Mouse (Mus musculus): ENCODE measurements around the gene Kxd1. TPM values are rescaled to one million over a fixed set of nuclear protein-coding genes. Genes with fewer than 3 reads are reported as not detected.

Kxd1 gene
- polyA plus RNA-seq, 1 experiment from 2014 or later: 77.6 TPM

DNA sequence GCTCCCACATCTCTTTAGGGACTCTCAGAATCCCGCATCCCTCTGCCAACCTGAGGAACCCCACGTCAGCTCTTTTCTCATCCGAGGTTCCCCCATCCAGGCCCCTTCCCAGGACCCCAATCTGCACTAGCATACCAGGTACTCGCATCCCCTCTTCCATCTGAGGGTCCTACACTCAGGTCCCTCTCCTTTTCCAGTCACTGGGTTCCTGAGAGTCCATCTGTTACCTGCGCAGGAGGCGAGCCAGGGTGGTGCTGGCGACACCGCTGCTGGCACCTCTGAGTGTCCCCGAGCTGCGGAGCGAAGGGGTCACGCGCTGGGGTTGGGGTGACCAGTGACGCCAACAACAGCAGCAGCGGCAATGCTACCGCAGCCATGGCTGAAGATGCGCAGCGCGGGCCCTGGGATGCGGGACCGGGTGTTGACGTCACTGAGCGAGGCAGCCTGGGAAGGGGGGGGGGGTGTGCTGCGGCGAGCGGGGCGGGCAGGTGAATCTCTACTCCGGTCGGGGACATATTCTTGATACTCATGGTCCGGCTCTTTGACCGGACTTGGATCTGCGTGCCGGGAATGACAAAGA is 40.7 kb downstream of the Kxd1 start, which contains the start of gene Tmem59l:
Tmem59l (minus strand) TSS at position 418 of the 580 bp plus-strand sequence.
- ATAC-seq (replicated peaks; ENCODE audit: extremely low read depth, insufficient read depth, low FRiP score): no peak
- H3K36me3 ChIP-seq (ENCODE audit: control insufficient read depth, insufficient read depth): no peaks in the 10 kb centered on the region
- H3K4me1 ChIP-seq (ENCODE audit: control insufficient read depth, insufficient read depth, low read length): peaks cover 16% of the 10 kb centered on the region
- peak within 1 kb of the TSS; percentile 44 for H3K4me3 ChIP-seq (ENCODE audit: low read length)
- H3K9me3 ChIP-seq (replicated peaks; ENCODE audit: control insufficient read depth, low read length): no peaks in the 10 kb centered on the region
- H3K4me2 ChIP-seq (ENCODE audit: low read depth, low read length): peak within 1 kb of the TSS; percentile 61
- H3K27ac ChIP-seq (ENCODE audit: low read length): no peak within 1 kb of the TSS
- 0 out of 2 replicates have a peak within 1 kb of the TSS, but pooled peaks have one; percentile 24 for H3K9ac ChIP-seq (ENCODE audit: low read length)
- WGBS: 5% methylated on average over 33 of the region's 33 CpGs
- H3K27me3 ChIP-seq (ENCODE audit: control insufficient read depth, insufficient read depth, low read length): peaks cover 86% of the 10 kb centered on the region

DNA sequence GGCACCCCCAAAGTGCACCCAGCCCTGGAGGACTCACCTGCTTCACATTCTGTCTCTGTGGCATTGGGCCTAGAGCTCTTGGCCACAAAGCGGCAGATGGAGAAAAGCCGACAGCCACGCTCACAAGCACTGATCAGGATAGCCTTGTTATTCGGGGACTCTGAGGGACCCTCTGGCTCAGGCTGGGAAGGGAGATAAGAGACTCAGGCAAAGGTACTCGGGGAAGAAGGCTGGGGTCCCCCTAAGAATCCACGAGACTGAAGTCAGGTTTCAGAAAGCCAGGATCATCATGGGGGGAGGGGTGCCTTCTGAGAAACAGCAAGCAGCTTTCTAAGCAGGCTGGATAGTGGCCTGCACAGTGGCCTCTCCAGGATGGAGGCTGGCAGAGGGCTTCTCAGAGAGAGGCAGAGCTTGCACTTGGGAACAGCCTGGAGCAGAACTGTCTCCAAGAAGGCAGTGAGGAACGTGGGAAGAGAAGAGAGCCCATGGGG is 41.5 kb downstream of the Kxd1 start:
- ATAC-seq (replicated peaks; ENCODE audit: extremely low read depth, insufficient read depth, low FRiP score): no peak
- 44% methylated on average over 7 of the region's 7 CpGs for WGBS
- H3K4me2 ChIP-seq (ENCODE audit: low read depth, low read length): no peak overlapping the region
- H3K4me1 ChIP-seq (ENCODE audit: control insufficient read depth, insufficient read depth, low read length): peaks cover 16% of the 10 kb centered on the region
- peaks cover 84% of the 10 kb centered on the region for H3K27me3 ChIP-seq (ENCODE audit: control insufficient read depth, insufficient read depth, low read length)
- no peak overlapping the region for H3K4me3 ChIP-seq (ENCODE audit: low read length)
- no peaks in the 10 kb centered on the region for H3K9me3 ChIP-seq (replicated peaks; ENCODE audit: control insufficient read depth, low read length)
- H3K36me3 ChIP-seq (ENCODE audit: control insufficient read depth, insufficient read depth): no peaks in the 10 kb centered on the region
- no peak overlapping the region for H3K9ac ChIP-seq (ENCODE audit: low read length)
- no peak overlapping the region for H3K27ac ChIP-seq (ENCODE audit: low read length)

DNA sequence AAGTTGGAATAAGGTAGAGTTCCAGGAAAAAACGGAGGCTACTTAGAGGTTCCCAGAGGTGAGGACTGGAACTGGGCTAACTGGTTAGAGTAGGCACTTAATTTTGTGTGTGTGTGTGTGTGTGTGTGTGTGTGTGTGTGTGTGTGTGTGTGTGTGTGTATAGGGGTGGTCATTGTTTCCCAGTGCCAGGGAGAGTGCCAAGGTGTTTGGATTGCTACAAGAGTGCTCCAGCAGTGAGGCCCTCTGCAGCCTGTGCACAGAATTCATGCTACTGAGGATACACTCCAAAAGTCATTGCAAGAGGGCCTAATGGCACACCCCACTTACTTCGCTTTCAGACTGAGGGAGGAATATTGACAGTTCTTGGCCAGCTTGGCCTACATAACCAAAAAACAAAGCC is 44.8 kb downstream of the Kxd1 start:
- no peaks in the 10 kb centered on the region for H3K9me3 ChIP-seq (replicated peaks; ENCODE audit: control insufficient read depth, low read length)
- no peak overlapping the region for H3K4me2 ChIP-seq (ENCODE audit: low read depth, low read length)
- H3K4me1 ChIP-seq (ENCODE audit: control insufficient read depth, insufficient read depth, low read length): no peaks in the 10 kb centered on the region; the same call in 1 of the 2 replicates
- no peak overlapping the region for H3K27ac ChIP-seq (ENCODE audit: low read length)
- no peak for ATAC-seq (replicated peaks; ENCODE audit: extremely low read depth, insufficient read depth, low FRiP score)
- H3K4me3 ChIP-seq (ENCODE audit: low read length): no peak overlapping the region
- WGBS: 54% methylated on average over 2 of the region's 2 CpGs
- H3K36me3 ChIP-seq (ENCODE audit: control insufficient read depth, insufficient read depth): no peaks in the 10 kb centered on the region
- H3K27me3 ChIP-seq (ENCODE audit: control insufficient read depth, insufficient read depth, low read length): peaks cover 51% of the 10 kb centered on the region
- no peak overlapping the region for H3K9ac ChIP-seq (ENCODE audit: low read length)

DNA sequence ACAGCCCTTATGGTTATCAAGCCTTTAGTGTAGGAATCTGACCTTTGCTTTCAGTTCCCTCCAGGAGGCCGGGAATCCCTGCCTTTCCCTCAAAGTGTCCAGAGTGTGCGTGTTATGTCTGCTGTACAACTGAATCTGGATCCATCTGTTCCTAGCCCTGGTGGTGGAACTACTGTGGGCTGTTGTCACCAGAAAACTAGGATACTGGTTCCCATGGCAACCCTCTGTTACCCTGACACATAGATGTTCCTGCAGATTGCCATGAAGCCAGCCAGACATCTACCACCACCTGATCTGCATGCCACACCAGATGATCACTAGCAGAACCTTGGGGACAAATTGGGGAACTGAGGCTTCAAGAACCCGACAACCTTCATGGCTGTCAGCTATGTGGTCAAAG is 45.8 kb downstream of the Kxd1 start:
- no peak overlapping the region for H3K4me2 ChIP-seq (ENCODE audit: low read depth, low read length)
- no peak overlapping the region for H3K9ac ChIP-seq (ENCODE audit: low read length)
- no peak overlapping the region for H3K4me3 ChIP-seq (ENCODE audit: low read length)
- ATAC-seq (replicated peaks; ENCODE audit: extremely low read depth, insufficient read depth, low FRiP score): no peak
- WGBS: 70% methylated on average over 3 of the region's 3 CpGs
- H3K27ac ChIP-seq (ENCODE audit: low read length): no peak overlapping the region
- H3K4me1 ChIP-seq (ENCODE audit: control insufficient read depth, insufficient read depth, low read length): peaks cover 6% of the 10 kb centered on the region
- H3K27me3 ChIP-seq (ENCODE audit: control insufficient read depth, insufficient read depth, low read length): peaks cover 42% of the 10 kb centered on the region
- H3K9me3 ChIP-seq (replicated peaks; ENCODE audit: control insufficient read depth, low read length): no peaks in the 10 kb centered on the region
- no peaks in the 10 kb centered on the region for H3K36me3 ChIP-seq (ENCODE audit: control insufficient read depth, insufficient read depth)

DNA sequence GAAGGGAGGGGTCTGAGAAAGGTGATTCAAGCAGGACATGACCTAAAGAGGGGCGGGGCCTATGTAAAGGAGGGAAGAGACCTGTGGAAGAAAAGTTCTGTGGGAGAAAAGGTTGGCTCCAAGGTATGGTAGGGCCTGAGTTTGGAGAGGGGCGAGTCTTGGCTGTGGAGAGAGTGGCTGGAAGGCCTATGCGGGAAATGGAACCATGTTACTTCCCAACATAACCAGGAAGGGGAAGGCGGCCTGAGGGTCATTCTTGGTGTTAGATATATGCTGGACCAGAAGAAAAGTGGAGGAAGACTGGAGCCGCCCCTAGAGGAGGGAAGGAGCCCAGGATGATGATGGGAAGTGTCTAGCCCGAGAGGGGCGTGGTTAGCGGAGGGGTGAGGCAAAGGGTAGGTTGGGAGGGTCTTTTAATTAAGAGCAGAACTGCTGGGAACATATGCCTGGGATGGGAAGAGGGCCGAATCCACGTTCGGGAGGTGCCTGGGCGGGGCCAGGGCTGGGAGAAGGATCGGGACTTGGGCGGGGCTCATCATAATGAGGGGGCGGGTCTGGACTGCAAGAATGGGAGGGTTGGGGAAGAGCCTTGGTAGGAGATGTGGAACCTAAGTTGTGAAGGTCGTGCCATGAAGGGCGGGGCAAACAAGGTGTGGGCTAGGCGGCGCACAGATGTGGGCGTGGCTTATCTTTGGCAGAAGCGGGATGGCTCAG is 50.3 kb downstream of the Kxd1 start:
- Histone ChIP-seq H3K27me3 (ENCODE audit: control insufficient read depth, insufficient read depth, low read length) (peaks cover 8% of the 10 kb centered on the region), H3K27ac (ENCODE audit: low read length) (no peak overlapping the region), H3K36me3 (ENCODE audit: control insufficient read depth, insufficient read depth) (no peaks in the 10 kb centered on the region), H3K9ac (ENCODE audit: low read length) (no peak overlapping the region; the same call in 1 of the 2 replicates), H3K4me3 (ENCODE audit: low read length) (peak overlapping the region; percentile 90), H3K9me3 (replicated peaks; ENCODE audit: control insufficient read depth, low read length) (no peaks in the 10 kb centered on the region), H3K4me2 (ENCODE audit: low read depth, low read length) (peak overlapping the region; percentile 72), H3K4me1 (ENCODE audit: control insufficient read depth, insufficient read depth, low read length) (peaks cover 9% of the 10 kb centered on the region)
- peak; percentile 21; the same call in 1 of the 2 replicates for ATAC-seq (replicated peaks; ENCODE audit: extremely low read depth, insufficient read depth, low FRiP score)
- WGBS: 3% methylated on average over 18 of the region's 21 CpGs

DNA sequence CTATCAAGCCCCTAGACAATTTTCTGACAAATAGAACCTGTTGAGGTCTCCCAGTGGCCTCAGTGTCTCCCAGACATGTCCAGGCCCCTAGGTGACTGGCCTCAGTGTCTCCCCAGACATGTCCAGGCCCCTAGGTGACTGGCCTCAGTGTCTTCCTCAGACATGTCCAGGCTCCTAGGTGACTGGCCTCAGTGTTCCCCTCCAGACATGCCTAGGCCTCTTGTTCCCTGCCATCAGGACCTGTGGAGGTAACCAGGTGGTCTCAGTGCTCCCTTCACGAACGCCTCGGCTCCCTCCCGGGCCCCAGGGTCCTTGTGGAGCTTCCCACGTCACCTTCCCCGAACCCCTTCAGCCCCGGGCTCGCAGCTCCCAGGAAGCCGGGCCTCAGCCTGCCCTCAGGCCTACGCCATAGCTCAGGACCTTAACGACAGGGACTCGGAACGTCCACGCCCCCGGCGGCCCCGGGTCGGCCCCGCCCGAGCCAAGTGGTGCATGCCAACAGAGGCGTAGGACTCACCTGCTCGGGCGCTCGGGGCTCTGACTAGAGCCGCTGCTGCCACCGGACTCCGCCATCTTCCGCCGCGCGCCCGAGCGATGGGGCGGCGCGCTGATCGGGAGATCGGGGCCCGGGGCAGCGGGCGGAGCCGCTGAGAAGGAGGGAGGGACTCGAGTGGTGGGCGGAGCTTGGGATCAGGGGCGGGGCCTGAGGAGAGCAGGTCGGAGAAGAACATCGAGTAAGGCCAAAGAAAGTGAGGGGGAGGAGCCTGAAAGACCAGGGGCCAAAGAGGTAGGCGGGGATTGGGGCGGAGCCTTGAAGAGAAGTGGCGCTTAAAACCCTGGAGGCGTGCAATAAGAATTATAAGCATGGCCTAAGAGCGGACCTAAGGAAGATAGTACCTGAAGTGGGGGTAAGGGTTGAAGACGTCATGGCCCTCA is 51.2 kb downstream of the Kxd1 start, which contains the start of gene Klhl26:
Klhl26 (minus strand) TSS at position 636 of the 936 bp plus-strand sequence.
- peak within 1 kb of the TSS; percentile 95 for H3K9ac ChIP-seq (ENCODE audit: low read length)
- H3K4me3 ChIP-seq (ENCODE audit: low read length): peak within 1 kb of the TSS; percentile 90
- H3K4me2 ChIP-seq (ENCODE audit: low read depth, low read length): peak within 1 kb of the TSS; percentile 72
- peaks cover 9% of the 10 kb centered on the region for H3K4me1 ChIP-seq (ENCODE audit: control insufficient read depth, insufficient read depth, low read length)
- H3K27me3 ChIP-seq (ENCODE audit: control insufficient read depth, insufficient read depth, low read length): peaks cover 3% of the 10 kb centered on the region
- under 1% methylated on average over 51 of the region's 53 CpGs for WGBS
- no peaks in the 10 kb centered on the region for H3K36me3 ChIP-seq (ENCODE audit: control insufficient read depth, insufficient read depth)
- H3K9me3 ChIP-seq (replicated peaks; ENCODE audit: control insufficient read depth, low read length): no peaks in the 10 kb centered on the region
- peak; percentile 93 for ATAC-seq (replicated peaks; ENCODE audit: extremely low read depth, insufficient read depth, low FRiP score)
- H3K27ac ChIP-seq (ENCODE audit: low read length): peak within 1 kb of the TSS; percentile 36; the same call in 1 of the 2 replicates

DNA sequence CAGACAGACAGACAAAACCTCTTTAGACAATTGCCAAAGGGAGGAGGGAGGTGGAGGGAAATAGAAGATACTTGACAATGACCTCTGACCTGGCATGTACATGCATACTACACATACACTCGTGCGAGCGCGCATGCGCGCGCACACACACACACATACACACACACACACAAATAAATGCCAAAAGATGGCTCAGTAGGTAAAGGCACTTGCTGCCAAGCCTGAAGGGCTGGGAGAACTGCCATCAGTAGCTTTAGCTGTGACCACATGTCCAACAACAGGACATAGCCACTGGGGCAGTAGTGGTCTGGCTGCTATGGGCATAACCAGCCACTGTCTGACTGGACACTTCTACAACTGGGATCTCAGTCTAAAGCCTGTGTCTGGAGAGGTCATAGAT is 55.9 kb downstream of the Kxd1 start:
- Histone ChIP-seq H3K9ac (ENCODE audit: low read length) (no peak overlapping the region), H3K36me3 (ENCODE audit: control insufficient read depth, insufficient read depth) (no peaks in the 10 kb centered on the region), H3K27me3 (ENCODE audit: control insufficient read depth, insufficient read depth, low read length) (no peaks in the 10 kb centered on the region), H3K4me2 (ENCODE audit: low read depth, low read length) (no peak overlapping the region), H3K9me3 (replicated peaks; ENCODE audit: control insufficient read depth, low read length) (no peaks in the 10 kb centered on the region), H3K27ac (ENCODE audit: low read length) (no peak overlapping the region), H3K4me1 (ENCODE audit: control insufficient read depth, insufficient read depth, low read length) (peaks cover 31% of the 10 kb centered on the region), H3K4me3 (ENCODE audit: low read length) (no peak overlapping the region)
- ATAC-seq (replicated peaks; ENCODE audit: extremely low read depth, insufficient read depth, low FRiP score): no peak
- WGBS: 93% methylated on average over 7 of the region's 7 CpGs

DNA sequence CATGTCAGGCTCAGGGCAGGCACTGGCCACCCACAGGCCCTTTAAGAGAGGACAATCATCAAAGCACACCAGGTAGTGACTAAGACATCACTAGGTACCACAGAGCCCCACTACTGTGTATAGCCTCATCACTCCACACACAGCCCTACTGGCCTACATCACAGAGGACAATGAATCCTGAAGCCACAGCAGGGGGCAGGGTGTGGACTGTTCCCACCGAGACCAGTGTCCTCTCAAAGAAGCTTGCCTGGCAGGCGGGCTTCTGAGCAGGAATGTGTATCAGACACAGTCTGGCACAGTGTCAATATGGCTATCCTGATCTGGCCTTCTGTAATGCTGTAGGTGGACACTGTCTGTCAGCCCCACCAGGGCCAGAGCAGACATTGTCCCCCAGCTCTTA is 57.8 kb downstream of the Kxd1 start:
- H3K9me3 ChIP-seq (replicated peaks; ENCODE audit: control insufficient read depth, low read length): no peaks in the 10 kb centered on the region
- H3K27ac ChIP-seq (ENCODE audit: low read length): no peak overlapping the region
- no peak; the same call in 1 of the 2 replicates for ATAC-seq (replicated peaks; ENCODE audit: extremely low read depth, insufficient read depth, low FRiP score)
- no peak overlapping the region for H3K9ac ChIP-seq (ENCODE audit: low read length)
- H3K4me3 ChIP-seq (ENCODE audit: low read length): no peak overlapping the region
- no peaks in the 10 kb centered on the region for H3K36me3 ChIP-seq (ENCODE audit: control insufficient read depth, insufficient read depth)
- peaks cover 28% of the 10 kb centered on the region for H3K4me1 ChIP-seq (ENCODE audit: control insufficient read depth, insufficient read depth, low read length)
- H3K27me3 ChIP-seq (ENCODE audit: control insufficient read depth, insufficient read depth, low read length): no peaks in the 10 kb centered on the region
- H3K4me2 ChIP-seq (ENCODE audit: low read depth, low read length): no peak overlapping the region
- 29% methylated on average over 2 of the region's 2 CpGs for WGBS

Measured in heart, embryonic 16.5 days (tissue).